Mouse (Mus musculus) heart, embryonic 12.5 days (tissue): ENCODE measurements at regions not wholly inside any gene's neighbourhood (a gene's known extent, or its start where the extent isn't known, plus 50 kb on each side); places are given as distances from the start of the nearest gene placed in this dataset.

ENCODE experiments used
- ATAC-seq: fragments of 200-750 bp; cut with Nextera tagmentation; 2 replicates; pipeline ENCODE4 v1.8.0; 2017; ENCODE audit warnings: moderate TSS enrichment, moderate library complexity; ENCODE audit not compliant: insufficient number of reproducible peaks, low FRiP score
- H3K27ac ChIP-seq: fragments of 300-500 bp; sonication (generic); 2 replicates; pipeline ENCODE4 v1.5.1; 2016; ENCODE audit warnings: mild to moderate bottlenecking, moderate library complexity; ENCODE audit not compliant: poor library complexity, severe bottlenecking
- H3K27me3 ChIP-seq: fragments of 300-500 bp; sonication (generic); replicated peaks from 2 replicates; pipeline ENCODE4 v1.6.1; 2016; ENCODE audit warnings: mild to moderate bottlenecking, moderate library complexity
- H3K36me3 ChIP-seq: fragments of 300-500 bp; sonication (generic); 2 replicates; pipeline ENCODE4 v1.6.1; 2016; ENCODE audit warnings: mild to moderate bottlenecking, moderate library complexity
- H3K4me1 ChIP-seq: fragments of 300-500 bp; sonication (generic); replicated peaks from 2 replicates; pipeline ENCODE4 v1.6.1; 2016; ENCODE audit warnings: mild to moderate bottlenecking
- H3K4me2 ChIP-seq: fragments of 300-500 bp; sonication (generic); 2 replicates; pipeline ENCODE4 v1.6.1; 2016; ENCODE audit warnings: mild to moderate bottlenecking, moderate library complexity
- H3K4me3 ChIP-seq: fragments of 300-500 bp; sonication (generic); 2 replicates; pipeline ENCODE4 v1.5.1; 2016; ENCODE audit warnings: mild to moderate bottlenecking
- H3K9ac ChIP-seq: fragments of 300-500 bp; sonication (generic); 2 replicates; pipeline ENCODE4 v1.6.1; 2016; ENCODE audit warnings: mild to moderate bottlenecking, moderate library complexity
- H3K9me3 ChIP-seq: fragments of 300-500 bp; sonication (generic); replicated peaks from 2 replicates; pipeline ENCODE4 v1.6.1; 2016; ENCODE audit warnings: mild to moderate bottlenecking, moderate library complexity
- WGBS: fragments of 180-500 bp; shearing (Covaris S2); methylation state at CpG from one replicate; pipeline ENCODE4 v1.1.7; 2016; 5-methylcytosine and 5-hydroxymethylcytosine counted together

GRCm38 (mm10) chr7:115345749-115346148 lies 602.3 kb downstream of the Insc start:
- ATAC-seq = no peak
- H3K36me3 ChIP-seq = no peaks in the 10 kb centered on the region
- no peaks in the 10 kb centered on the region for H3K9me3 ChIP-seq
- H3K4me1 ChIP-seq = 0 out of 2 replicates have a peak, but pooled peaks cover 2% of the 10 kb centered on the region
- no peak overlapping the region for H3K9ac ChIP-seq
- no peak overlapping the region for H3K27ac ChIP-seq
- H3K4me3 ChIP-seq = no peak overlapping the region
- 56% methylated on average over 3 of the region's 3 CpGs for WGBS
- H3K4me2 ChIP-seq = no peak overlapping the region
- H3K27me3 ChIP-seq = no peaks in the 10 kb centered on the region

GRCm38 (mm10) chr7:115358711-115359110 lies 615.2 kb downstream of the Insc start:
- ATAC-seq = no peak
- Histone ChIP-seq H3K4me3 (no peak overlapping the region), H3K36me3 (no peaks in the 10 kb centered on the region), H3K4me2 (no peak overlapping the region), H3K4me1 (peaks cover 2% of the 10 kb centered on the region; the same call in 1 of the 2 replicates), H3K9me3 (no peaks in the 10 kb centered on the region; the same call in 1 of the 2 replicates), H3K27ac (no peak overlapping the region), H3K27me3 (no peaks in the 10 kb centered on the region), H3K9ac (no peak overlapping the region)
- 63% methylated on average over 6 of the region's 6 CpGs for WGBS

GRCm38 (mm10) chr7:115360142-115360541 lies 616.6 kb downstream of the Insc start:
- Histone ChIP-seq H3K9me3 (no peaks in the 10 kb centered on the region; the same call in 1 of the 2 replicates), H3K4me1 (peaks cover 2% of the 10 kb centered on the region; the same call in 1 of the 2 replicates), H3K4me2 (no peak overlapping the region), H3K36me3 (no peaks in the 10 kb centered on the region), H3K4me3 (no peak overlapping the region), H3K27ac (no peak overlapping the region), H3K9ac (no peak overlapping the region), H3K27me3 (no peaks in the 10 kb centered on the region; the same call in 1 of the 2 replicates)
- WGBS = 74% methylated on average over 3 of the region's 3 CpGs
- no peak for ATAC-seq

GRCm38 (mm10) chr7:115362117-115362516 lies 618.6 kb downstream of the Insc start:
- Histone ChIP-seq H3K4me2 (no peak overlapping the region), H3K27ac (no peak overlapping the region), H3K9me3 (no peaks in the 10 kb centered on the region; the same call in 1 of the 2 replicates), H3K4me3 (no peak overlapping the region), H3K9ac (no peak overlapping the region), H3K27me3 (no peaks in the 10 kb centered on the region; the same call in 1 of the 2 replicates), H3K36me3 (no peaks in the 10 kb centered on the region), H3K4me1 (peaks cover 16% of the 10 kb centered on the region)
- no peak for ATAC-seq
- WGBS = 70% methylated on average over 2 of the region's 2 CpGs

DNA sequence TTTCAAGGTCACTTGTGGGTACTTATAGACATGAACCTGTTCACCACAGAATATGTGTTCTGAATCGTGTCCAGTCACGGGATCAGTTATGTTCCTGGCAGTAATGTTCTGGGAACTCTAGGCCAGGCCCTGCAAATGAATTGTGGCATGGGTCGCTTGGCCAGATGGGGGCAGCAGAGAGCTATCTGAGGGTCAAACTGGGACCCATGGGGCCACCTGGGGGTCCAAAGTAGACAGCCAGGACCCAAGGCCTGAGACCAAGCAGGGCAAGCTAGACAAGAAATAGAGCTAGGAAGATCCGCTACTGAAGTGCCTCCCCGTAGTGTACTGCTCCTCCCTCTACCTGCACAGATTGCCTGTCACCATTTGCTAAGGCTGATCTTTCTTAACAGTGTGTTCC lies 623.4 kb downstream of the Insc start:
- peak; percentile 61 for ATAC-seq
- Histone ChIP-seq H3K9me3 (no peaks in the 10 kb centered on the region), H3K9ac (no peak overlapping the region), H3K4me1 (peaks cover 28% of the 10 kb centered on the region), H3K27ac (no peak overlapping the region), H3K4me2 (no peak overlapping the region), H3K4me3 (no peak overlapping the region), H3K36me3 (no peaks in the 10 kb centered on the region), H3K27me3 (no peaks in the 10 kb centered on the region; the same call in 1 of the 2 replicates)
- WGBS = 29% methylated on average over 5 of the region's 5 CpGs

- H3K27ac ChIP-seq = 0 out of 2 replicates have a peak overlapping the region, but pooled peaks have one; percentile 11
- WGBS = 72% methylated on average over 9 of the region's 9 CpGs
Measured at GRCm38 (mm10) chr7:115371143-115371542, 627.6 kb downstream of the Insc start.

DNA sequence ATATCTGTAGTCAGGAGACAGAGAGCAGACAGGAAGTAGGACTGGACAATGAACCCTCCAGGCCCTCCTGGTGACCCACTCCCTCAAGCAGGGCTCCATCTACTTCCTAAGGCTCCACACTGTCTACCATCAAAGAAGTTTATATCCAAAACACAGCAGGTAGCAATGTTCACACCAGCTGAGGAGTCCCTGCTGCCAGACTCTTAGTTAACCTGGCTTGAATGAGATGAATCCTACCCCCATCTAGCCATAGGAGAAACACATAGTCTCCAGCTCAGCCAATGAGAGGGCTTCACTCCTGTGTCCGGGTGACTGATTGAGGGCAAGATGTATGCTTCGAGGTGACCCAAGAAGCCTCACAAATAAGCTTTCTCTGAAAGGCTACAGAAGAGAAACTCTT lies 629.4 kb downstream of the Insc start:
- Histone ChIP-seq H3K27ac (no peak overlapping the region), H3K4me3 (no peak overlapping the region), H3K4me1 (peaks cover 36% of the 10 kb centered on the region), H3K36me3 (no peaks in the 10 kb centered on the region), H3K27me3 (no peaks in the 10 kb centered on the region), H3K9ac (no peak overlapping the region), H3K4me2 (no peak overlapping the region), H3K9me3 (no peaks in the 10 kb centered on the region)
- no peak for ATAC-seq
- WGBS = 72% methylated on average over 2 of the region's 2 CpGs

More at GRCm38 (mm10) chr7:115371143-115371542, 627.6 kb downstream of the Insc start:
- Histone ChIP-seq H3K9me3 (no peaks in the 10 kb centered on the region), H3K9ac (no peak overlapping the region), H3K4me3 (no peak overlapping the region), H3K4me1 (peaks cover 52% of the 10 kb centered on the region), H3K27me3 (no peaks in the 10 kb centered on the region), H3K36me3 (no peaks in the 10 kb centered on the region), H3K4me2 (no peak overlapping the region)
- no peak for ATAC-seq

DNA sequence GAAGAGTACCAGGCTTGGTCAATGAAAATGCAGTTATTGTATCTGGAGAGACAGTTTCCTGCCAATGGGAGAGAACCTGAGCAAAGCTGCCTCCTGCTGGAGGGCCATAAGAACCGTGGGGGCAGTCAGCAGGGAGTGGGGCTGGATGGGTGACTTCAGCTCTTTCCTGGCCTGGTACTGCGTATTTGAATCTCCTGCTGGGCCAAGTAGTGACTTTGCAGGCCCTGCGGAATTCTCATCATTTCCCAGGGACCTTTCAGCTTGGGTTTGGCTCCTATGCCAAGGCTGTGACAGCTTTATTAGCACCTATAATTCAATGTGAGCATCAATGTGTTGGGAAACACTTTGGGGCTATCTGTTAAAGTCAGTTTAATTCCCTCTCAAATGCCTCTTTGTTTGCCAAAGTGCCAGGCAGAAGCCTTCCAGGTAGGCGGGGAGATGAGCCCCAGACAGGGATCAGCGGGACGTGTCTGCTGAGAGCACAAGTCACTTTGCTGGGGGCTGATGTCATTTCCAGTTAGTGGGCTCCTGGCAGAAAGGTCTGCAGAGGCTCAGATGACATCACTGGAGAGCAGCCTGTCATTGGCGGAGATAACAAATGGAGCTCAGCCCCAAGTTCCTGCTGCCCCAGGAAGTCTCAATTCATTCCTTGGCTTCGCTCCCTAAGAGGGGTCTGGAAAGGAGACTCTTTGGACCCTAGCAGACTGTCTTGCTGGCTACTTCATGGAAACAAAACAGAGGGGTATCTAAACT lies 630.5 kb downstream of the Insc start:
- peak; percentile 74 for ATAC-seq
- 0 out of 2 replicates have a peak overlapping the region, but pooled peaks have one; percentile 13 for H3K4me2 ChIP-seq
- peak overlapping the region; percentile 66 for H3K27ac ChIP-seq
- H3K9me3 ChIP-seq = no peaks in the 10 kb centered on the region
- peaks cover 36% of the 10 kb centered on the region for H3K4me1 ChIP-seq
- H3K27me3 ChIP-seq = no peaks in the 10 kb centered on the region
- H3K9ac ChIP-seq = no peak overlapping the region
- WGBS = 27% methylated on average over 8 of the region's 8 CpGs
- no peak overlapping the region for H3K4me3 ChIP-seq
- no peaks in the 10 kb centered on the region for H3K36me3 ChIP-seq

DNA sequence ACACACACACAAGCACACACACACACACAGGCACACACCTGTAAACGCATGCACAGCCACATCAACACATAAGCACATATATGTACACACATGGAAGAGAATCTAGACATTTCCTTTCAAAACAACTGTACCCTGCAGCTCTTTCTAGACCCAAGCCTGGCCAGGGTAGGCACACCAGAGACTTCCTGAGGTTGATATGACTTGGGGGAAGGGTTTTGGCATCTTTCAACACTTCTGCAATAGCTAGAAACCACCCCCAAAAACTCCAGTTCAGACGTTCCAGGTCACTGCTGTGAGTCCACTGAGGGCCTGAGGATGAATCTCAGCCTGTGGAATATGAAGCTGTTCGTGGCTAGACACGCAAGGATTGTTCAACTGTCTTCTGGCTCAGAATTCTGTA lies 632.6 kb downstream of the Insc start:
- H3K27me3 ChIP-seq = no peaks in the 10 kb centered on the region
- H3K9me3 ChIP-seq = no peaks in the 10 kb centered on the region
- H3K36me3 ChIP-seq = no peaks in the 10 kb centered on the region
- H3K4me3 ChIP-seq = no peak overlapping the region
- ATAC-seq = no peak
- peaks cover 49% of the 10 kb centered on the region for H3K4me1 ChIP-seq
- 0 out of 2 replicates have a peak overlapping the region, but pooled peaks have one; percentile 25 for H3K27ac ChIP-seq
- no peak overlapping the region for H3K9ac ChIP-seq
- no peak overlapping the region for H3K4me2 ChIP-seq
- 65% methylated on average over 4 of the region's 4 CpGs for WGBS

DNA sequence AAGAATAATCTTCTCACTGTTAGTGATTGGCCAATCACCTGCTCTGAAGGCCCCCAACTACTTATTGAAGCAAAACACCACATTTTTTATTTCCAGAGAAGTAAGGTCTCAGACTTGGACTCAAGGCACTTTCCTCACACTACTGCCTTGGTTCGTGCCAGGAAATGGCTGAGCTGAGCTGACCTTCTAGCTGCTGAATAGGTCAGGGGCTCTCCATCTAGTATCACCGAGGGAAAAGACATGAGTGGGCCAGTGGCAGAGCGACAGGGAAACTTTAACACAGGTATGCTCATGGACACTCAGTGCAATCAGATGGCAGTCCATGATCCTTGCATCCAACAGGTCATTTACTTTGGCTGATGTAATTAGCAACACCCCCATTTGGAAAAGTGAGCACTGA lies 635.3 kb downstream of the Insc start:
- H3K36me3 ChIP-seq = no peaks in the 10 kb centered on the region
- 82% methylated on average over 3 of the region's 3 CpGs for WGBS
- no peak overlapping the region for H3K27ac ChIP-seq
- H3K27me3 ChIP-seq = no peaks in the 10 kb centered on the region
- H3K4me1 ChIP-seq = peaks cover 50% of the 10 kb centered on the region
- H3K9ac ChIP-seq = no peak overlapping the region
- no peak overlapping the region for H3K4me3 ChIP-seq
- no peak for ATAC-seq
- no peak overlapping the region for H3K4me2 ChIP-seq
- H3K9me3 ChIP-seq = no peaks in the 10 kb centered on the region

- no peak for ATAC-seq
Measured at GRCm38 (mm10) chr7:115379600-115379999, 636.1 kb downstream of the Insc start.

More at GRCm38 (mm10) chr7:115379600-115379999, 636.1 kb downstream of the Insc start:
- Histone ChIP-seq H3K27ac (peak overlapping the region; percentile 56; the same call in 1 of the 2 replicates), H3K4me2 (no peak overlapping the region), H3K36me3 (no peaks in the 10 kb centered on the region), H3K9ac (no peak overlapping the region), H3K27me3 (no peaks in the 10 kb centered on the region), H3K9me3 (no peaks in the 10 kb centered on the region), H3K4me1 (peaks cover 42% of the 10 kb centered on the region), H3K4me3 (no peak overlapping the region)
- 26% methylated on average over 7 of the region's 7 CpGs for WGBS
